Mouse (Mus musculus) lung, postnatal 0 days (tissue): ENCODE data around the gene Iqsec1.

Experiments used
- CTCF ChIP-seq: IDR thresholded peaks from 2 replicates; pipeline ENCODE4 v1.5.1; 2016; ENCODE audit warnings: antibody characterized with exemption, mild to moderate bottlenecking
- EP300 ChIP-seq: IDR thresholded peaks from 2 replicates; pipeline ENCODE4 v1.6.1; 2016; ENCODE audit warnings: antibody characterized with exemption, mild to moderate bottlenecking, control low read depth

DNA sequence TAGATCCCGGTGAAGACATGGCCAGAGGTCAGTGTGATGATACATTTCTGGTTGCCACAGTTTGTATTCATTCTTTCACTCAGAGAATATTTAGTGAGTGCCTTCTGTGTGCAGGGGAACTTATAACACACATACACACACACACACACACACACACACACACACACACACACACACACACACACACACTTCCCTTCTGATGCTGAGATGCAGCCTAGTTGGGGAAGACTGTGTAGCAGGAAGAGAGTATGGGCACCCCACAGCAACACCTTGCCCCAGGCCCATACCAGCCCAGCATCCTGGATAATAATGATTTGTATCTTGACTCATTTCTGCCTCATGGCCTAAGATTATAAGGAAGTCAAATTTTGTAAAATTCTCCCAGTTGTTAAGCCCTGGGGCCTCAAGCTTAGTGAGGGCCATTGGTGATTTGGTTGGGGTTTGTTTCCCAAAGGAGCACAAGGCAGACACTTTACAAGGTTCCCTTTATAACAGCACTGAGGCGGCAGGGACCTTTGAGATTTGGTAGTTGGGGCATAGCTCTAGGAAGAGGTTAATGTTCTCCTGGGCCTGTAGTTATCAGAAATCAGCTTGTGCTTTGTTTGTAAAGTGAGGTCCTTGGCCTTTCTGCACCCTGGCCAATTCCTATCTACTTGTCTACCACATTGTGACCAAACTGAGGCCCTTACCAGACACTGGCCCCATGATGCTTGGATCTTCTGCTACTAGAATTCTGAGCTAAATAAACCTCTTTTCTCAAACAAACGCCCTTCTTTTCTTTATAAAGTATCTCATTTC is 242.9 kb downstream of the Iqsec1 start:
- TF ChIP-seq CTCF (no peak), EP300 (no peak)
